ENCODE assay signal across 24 mouse cellular contexts in the genomic region with DNA sequence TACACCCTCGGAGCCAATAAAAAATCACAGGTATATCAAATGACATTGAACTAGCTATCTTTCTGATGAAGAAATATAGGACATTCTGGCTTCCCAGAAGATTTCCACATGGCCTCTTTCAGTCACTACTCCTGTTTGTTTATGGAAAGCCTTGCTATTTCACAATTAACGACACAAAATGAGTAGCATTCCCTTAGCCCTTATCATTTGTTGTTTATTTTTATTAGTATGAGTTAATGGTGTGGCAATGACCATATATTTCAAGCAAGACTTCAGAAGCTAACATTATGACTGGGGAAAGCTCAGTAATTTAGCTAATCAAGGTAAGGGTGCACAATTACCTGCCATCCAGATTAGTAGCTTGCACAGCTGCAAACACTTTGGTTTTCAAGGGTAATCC. TPM values are rescaled to one million over a fixed set of nuclear protein-coding genes. Genes with fewer than 3 reads are reported as not detected.
"Had no signal": no experiment of that assay in that cellular context is flagged by ENCODE, and none has a peak within 500 bp of the region (broad histone marks: within the 10 kb centered on the region; RNA-seq: fewer than 3 reads in every experiment).

No protein-coding gene starts in this region.

- DNase-seq: kidney, adult 18-20 months; kidney, adult 9 months; kidney, postnatal 14 days; kidney, postnatal 4 days; layer of hippocampus, adult 9-11 months; liver, postnatal 0 days; lung, postnatal 10 days; right cerebral cortex, adult 18-20 months; right cerebral cortex, postnatal 14 days; right cerebral cortex, postnatal 4 days; thymus, adult 2 months; thymus, postnatal 14 days; thymus, postnatal 4 days had no signal

- H3K9ac ChIP-seq: limb, embryonic 12.5 days; limb, embryonic 15.5 days; liver, embryonic 14.5 days; liver, postnatal 0 days; midbrain, embryonic 12.5 days; midbrain, embryonic 15.5 days; neural tube, embryonic 12.5 days; neural tube, embryonic 15.5 days had no signal

- ATAC-seq: liver, postnatal 0 days; midbrain, embryonic 15.5 days had no signal

- H3K4me1 ChIP-seq: limb, embryonic 12.5 days; limb, embryonic 15.5 days; midbrain, embryonic 12.5 days; midbrain, embryonic 15.5 days; neural tube, embryonic 12.5 days; neural tube, embryonic 15.5 days had no signal

- H3K27ac ChIP-seq: limb, embryonic 12.5 days; limb, embryonic 15.5 days; liver, embryonic 14.5 days; macrophage; midbrain, embryonic 12.5 days; midbrain, embryonic 15.5 days; neural tube, embryonic 12.5 days; neural tube, embryonic 15.5 days; stomach, postnatal 0 days had no signal

- H3K27me3 ChIP-seq: limb, embryonic 12.5 days; limb, embryonic 15.5 days; midbrain, embryonic 12.5 days; midbrain, embryonic 15.5 days; neural tube, embryonic 12.5 days; neural tube, embryonic 15.5 days had no signal

- H3K4me3 ChIP-seq: limb, embryonic 12.5 days; limb, embryonic 15.5 days; midbrain, embryonic 12.5 days; midbrain, embryonic 15.5 days; neural tube, embryonic 12.5 days; neural tube, embryonic 15.5 days had no signal

- H3K4me2 ChIP-seq: limb, embryonic 12.5 days; limb, embryonic 15.5 days; liver, embryonic 11.5 days; midbrain, embryonic 12.5 days; midbrain, embryonic 15.5 days; neural tube, embryonic 12.5 days; neural tube, embryonic 15.5 days had no signal

- H3K9me3 ChIP-seq: limb, embryonic 12.5 days; limb, embryonic 15.5 days; midbrain, embryonic 12.5 days; midbrain, embryonic 15.5 days; neural tube, embryonic 12.5 days; neural tube, embryonic 15.5 days had no signal

- H3K36me3 ChIP-seq: limb, embryonic 12.5 days; limb, embryonic 15.5 days; midbrain, embryonic 12.5 days; midbrain, embryonic 15.5 days; neural tube, embryonic 12.5 days; neural tube, embryonic 15.5 days had no signal

RNA-seq across cellular contexts. Expression of a gene that starts 56.8 kb away (rescaled TPM):
- total RNA-seq: megakaryocyte, adult 5-6 weeks had no signal
- polyA plus RNA-seq: liver, embryonic 11.5 days; liver, embryonic 14.5 days; liver, postnatal 0 days; macrophage; thymus, adult 2 months had no signal
